Mouse (Mus musculus): Measurements from ENCODE around the gene Lrrc8d.

The Lrrc8d gene

GRCm38 (mm10) chr5:105715531-105716124, 15.9 kb downstream of the Lrrc8d start:
- DNase-seq (ENCODE audit: low spot score in 2 of 2): peak in 1 of 2 experiments; percentile 41

- DNase-seq (ENCODE audit: low spot score in 2 of 2): no peak
Observed at GRCm38 (mm10) chr5:105717294-105717693, 17.5 kb downstream of the Lrrc8d start.

GRCm38 (mm10) chr5:105718138-105718670, 18.4 kb downstream of the Lrrc8d start:
- DNase-seq (ENCODE audit: low spot score in 2 of 2): no peak

- DNase-seq (ENCODE audit: low spot score in 2 of 2): no peak
Observed at GRCm38 (mm10) chr5:105721267-105721666, 21.5 kb downstream of the Lrrc8d start.

- DNase-seq (ENCODE audit: low spot score in 2 of 2): no peak
Observed at GRCm38 (mm10) chr5:105722807-105723206, 23.0 kb downstream of the Lrrc8d start.

GRCm38 (mm10) chr5:105730193-105730831, 30.5 kb downstream of the Lrrc8d start:
- DNase-seq (ENCODE audit: low spot score in 2 of 2): no peak

GRCm38 (mm10) chr5:105731173-105731626, 31.4 kb downstream of the Lrrc8d start:
- peak in 1 of 2 experiments; percentile 11 for DNase-seq (ENCODE audit: low spot score in 2 of 2)

GRCm38 (mm10) chr5:105731627-105732432, 32.1 kb downstream of the Lrrc8d start:
- peak; percentile 27 to 55 for DNase-seq (ENCODE audit: low spot score in 2 of 2)

GRCm38 (mm10) chr5:105732433-105732891, 32.7 kb downstream of the Lrrc8d start:
- DNase-seq (ENCODE audit: low spot score in 2 of 2): no peak

GRCm38 (mm10) chr5:105733226-105733625, 33.5 kb downstream of the Lrrc8d start:
- peak in 1 of 2 experiments; percentile 15 for DNase-seq (ENCODE audit: low spot score in 2 of 2)

GRCm38 (mm10) chr5:105736365-105736764, 36.6 kb downstream of the Lrrc8d start:
- no peak for DNase-seq (ENCODE audit: low spot score in 2 of 2)

- DNase-seq (ENCODE audit: low spot score in 2 of 2): no peak
Observed at GRCm38 (mm10) chr5:105737145-105737544, 37.4 kb downstream of the Lrrc8d start.

- no peak for DNase-seq (ENCODE audit: low spot score in 2 of 2)
Observed at GRCm38 (mm10) chr5:105740437-105740836, 40.7 kb downstream of the Lrrc8d start.

GRCm38 (mm10) chr5:105742641-105743040, 42.9 kb downstream of the Lrrc8d start:
- no peak for DNase-seq (ENCODE audit: low spot score in 2 of 2)

GRCm38 (mm10) chr5:105745324-105745723, 45.6 kb downstream of the Lrrc8d start:
- no peak for DNase-seq (ENCODE audit: low spot score in 2 of 2)

- no peak for DNase-seq (ENCODE audit: low spot score in 2 of 2)
Observed at GRCm38 (mm10) chr5:105745927-105746454, 46.2 kb downstream of the Lrrc8d start.

GRCm38 (mm10) chr5:105754803-105755202, 55.0 kb downstream of the Lrrc8d start:
- DNase-seq (ENCODE audit: low spot score in 2 of 2): no peak

GRCm38 (mm10) chr5:105755491-105755890, 55.7 kb downstream of the Lrrc8d start:
- DNase-seq (ENCODE audit: low spot score in 2 of 2): no peak

- DNase-seq (ENCODE audit: low spot score in 2 of 2): no peak
Observed at GRCm38 (mm10) chr5:105757978-105758377, 58.2 kb downstream of the Lrrc8d start.

GRCm38 (mm10) chr5:105758866-105759265, 59.1 kb downstream of the Lrrc8d start:
- no peak for DNase-seq (ENCODE audit: low spot score in 2 of 2)

GRCm38 (mm10) chr5:105761848-105762482, 62.2 kb downstream of the Lrrc8d start:
- no peak for DNase-seq (ENCODE audit: low spot score in 2 of 2)

All from frontal cortex, postnatal 36 days (tissue).